Mouse (Mus musculus): ENCODE measurements around the gene Rdx. TPM values are rescaled to one million over a fixed set of nuclear protein-coding genes. Genes with fewer than 3 reads are reported as not detected.

Gene Rdx
- polyA plus RNA-seq, 1 experiment: 17.9 TPM

DNA sequence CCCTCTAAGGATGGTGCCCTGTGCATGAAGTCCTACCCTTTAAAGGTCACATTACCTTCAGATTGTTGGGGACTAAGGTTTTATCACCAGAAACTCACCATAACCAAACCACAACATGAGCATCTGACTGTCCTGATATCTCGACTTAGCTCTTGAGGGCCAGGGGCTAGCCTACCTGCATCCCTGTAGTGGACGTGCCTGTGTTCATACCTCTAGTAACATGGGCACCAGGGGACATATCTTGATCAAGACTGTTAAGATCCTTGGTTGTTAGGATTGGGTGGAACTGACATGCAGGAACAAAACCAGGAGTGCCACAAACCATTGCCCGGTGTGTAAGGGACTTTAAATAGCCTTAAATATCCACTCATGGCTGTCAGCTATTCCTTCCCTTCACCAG, 60.2 kb downstream of the Rdx start:
- H3K27me3 ChIP-seq (ENCODE audit: control insufficient read depth, insufficient read depth, low read length): no peaks in the 10 kb centered on the region
- no peaks in the 10 kb centered on the region for H3K36me3 ChIP-seq (ENCODE audit: control insufficient read depth, insufficient read depth, low read length)
- TF ChIP-seq POLR2A (IDR thresholded peaks at IDR 0.05; ENCODE audit: control insufficient read depth, low read depth, low read length): no peak
- no peak for TF ChIP-seq CTCF (IDR thresholded peaks at IDR 0.05; ENCODE audit: control insufficient read depth, insufficient read depth, insufficient replicate concordance, low read depth, low read length)
- H3K27ac ChIP-seq (ENCODE audit: control insufficient read depth, insufficient read depth, low read depth, low read length): no peak overlapping the region
- H3K4me3 ChIP-seq (ENCODE audit: control insufficient read depth, low read depth, low read length): no peak overlapping the region
- no peaks in the 10 kb centered on the region for H3K4me1 ChIP-seq (ENCODE audit: control insufficient read depth, insufficient read depth, low read length)

DNA sequence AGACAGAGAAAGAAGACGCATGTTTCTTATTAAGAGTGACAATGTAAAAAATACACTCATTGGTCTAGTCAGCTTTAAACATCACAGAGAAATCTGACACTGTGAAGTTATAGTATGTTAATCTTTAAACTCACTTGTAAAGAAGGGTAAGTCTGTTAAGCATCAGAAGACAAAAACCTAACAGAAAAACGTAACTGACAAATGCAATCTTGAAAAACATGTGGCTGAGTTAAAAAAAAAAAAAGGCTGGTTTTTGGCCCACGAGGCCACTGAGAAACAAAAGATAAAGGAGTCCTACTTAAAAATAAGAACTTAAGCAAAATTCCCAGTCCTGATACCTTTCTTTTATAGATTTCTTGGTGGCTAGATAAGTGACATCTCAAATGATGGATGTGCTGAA, 63.8 kb downstream of the Rdx start:
- Histone ChIP-seq H3K36me3 (ENCODE audit: control insufficient read depth, insufficient read depth, low read length) (no peaks in the 10 kb centered on the region), H3K4me3 (ENCODE audit: control insufficient read depth, low read depth, low read length) (no peak overlapping the region), H3K27me3 (ENCODE audit: control insufficient read depth, insufficient read depth, low read length) (no peaks in the 10 kb centered on the region), H3K27ac (ENCODE audit: control insufficient read depth, insufficient read depth, low read depth, low read length) (no peak overlapping the region), H3K4me1 (ENCODE audit: control insufficient read depth, insufficient read depth, low read length) (no peaks in the 10 kb centered on the region; the same call in 1 of the 2 replicates)
- TF ChIP-seq POLR2A (IDR thresholded peaks at IDR 0.05; ENCODE audit: control insufficient read depth, low read depth, low read length) (no peak), CTCF (IDR thresholded peaks at IDR 0.05; ENCODE audit: control insufficient read depth, insufficient read depth, insufficient replicate concordance, low read depth, low read length) (no peak)

DNA sequence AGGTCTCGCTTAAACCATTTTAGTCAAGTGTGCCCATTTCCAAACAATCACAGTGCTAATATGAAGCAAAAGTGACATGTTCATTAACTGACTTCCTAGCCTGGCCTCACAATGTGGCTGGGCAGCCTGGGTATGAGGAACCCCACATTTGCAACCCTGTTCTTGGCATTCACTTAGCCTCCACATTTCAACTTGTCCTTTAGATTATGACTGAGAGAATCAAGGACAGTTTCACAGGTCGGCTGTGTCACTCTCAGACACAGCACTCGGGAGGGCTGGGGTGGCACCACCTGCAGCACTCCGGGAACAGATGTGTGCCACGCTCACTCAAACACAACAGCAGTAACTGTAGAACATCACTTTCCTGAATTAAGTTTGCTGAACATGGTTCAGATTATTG, 66.1 kb downstream of the Rdx start:
- peaks cover 3% of the 10 kb centered on the region; the same call in 1 of the 2 replicates for H3K4me1 ChIP-seq (ENCODE audit: control insufficient read depth, insufficient read depth, low read length)
- no peaks in the 10 kb centered on the region for H3K27me3 ChIP-seq (ENCODE audit: control insufficient read depth, insufficient read depth, low read length)
- H3K36me3 ChIP-seq (ENCODE audit: control insufficient read depth, insufficient read depth, low read length): no peaks in the 10 kb centered on the region
- no peak for TF ChIP-seq POLR2A (IDR thresholded peaks at IDR 0.05; ENCODE audit: control insufficient read depth, low read depth, low read length)
- H3K27ac ChIP-seq (ENCODE audit: control insufficient read depth, insufficient read depth, low read depth, low read length): no peak overlapping the region
- H3K4me3 ChIP-seq (ENCODE audit: control insufficient read depth, low read depth, low read length): no peak overlapping the region

DNA sequence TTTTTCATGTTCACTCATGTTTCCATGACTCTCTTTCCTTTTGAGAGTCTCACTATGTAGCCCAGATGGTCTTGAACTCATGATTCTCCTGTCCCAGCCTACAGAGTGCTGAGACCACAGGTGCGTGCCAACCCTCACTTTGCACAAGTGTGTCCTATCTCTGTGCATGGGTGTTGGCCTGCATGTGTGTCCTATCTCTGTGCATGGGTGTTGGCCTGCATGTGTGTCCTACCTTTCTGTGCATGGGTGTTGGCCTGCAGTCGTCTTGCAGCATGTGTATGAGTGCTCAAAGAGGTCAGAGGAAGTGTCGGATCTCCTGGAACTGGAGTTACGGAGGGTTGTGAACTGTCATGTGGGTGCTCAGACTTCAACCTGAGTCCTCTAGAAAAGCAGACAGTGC, 72.2 kb downstream of the Rdx start:
- H3K27me3 ChIP-seq (ENCODE audit: control insufficient read depth, insufficient read depth, low read length): no peaks in the 10 kb centered on the region
- no peak for TF ChIP-seq POLR2A (IDR thresholded peaks at IDR 0.05; ENCODE audit: control insufficient read depth, low read depth, low read length)
- no peak for TF ChIP-seq CTCF (IDR thresholded peaks at IDR 0.05; ENCODE audit: control insufficient read depth, insufficient read depth, insufficient replicate concordance, low read depth, low read length)
- H3K4me1 ChIP-seq (ENCODE audit: control insufficient read depth, insufficient read depth, low read length): peaks cover 3% of the 10 kb centered on the region; the same call in 1 of the 2 replicates
- H3K4me3 ChIP-seq (ENCODE audit: control insufficient read depth, low read depth, low read length): no peak overlapping the region
- H3K36me3 ChIP-seq (ENCODE audit: control insufficient read depth, insufficient read depth, low read length): no peaks in the 10 kb centered on the region; the same call in 1 of the 2 replicates
- H3K27ac ChIP-seq (ENCODE audit: control insufficient read depth, insufficient read depth, low read depth, low read length): no peak overlapping the region

DNA sequence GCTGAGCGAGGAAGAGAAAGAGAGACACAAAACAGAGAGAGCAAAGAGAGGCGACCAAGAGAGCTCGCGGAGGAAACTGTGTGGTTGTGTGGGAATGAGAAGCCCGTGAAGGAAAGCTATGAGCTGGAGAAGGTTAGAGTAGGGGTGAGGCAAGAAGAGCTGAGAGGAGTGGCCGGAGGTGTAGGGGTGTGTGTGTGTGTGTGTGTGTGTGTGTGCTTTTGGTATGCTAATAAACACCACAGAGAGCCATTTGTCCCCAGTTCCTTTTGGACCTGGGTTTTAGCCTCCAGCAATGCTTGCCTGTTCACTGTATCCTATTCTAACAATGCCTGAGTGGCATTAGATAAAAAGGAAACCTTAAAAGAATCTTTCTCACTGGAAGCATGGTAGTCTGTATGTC, 78.3 kb downstream of the Rdx start:
- TF ChIP-seq POLR2A (IDR thresholded peaks at IDR 0.05; ENCODE audit: control insufficient read depth, low read depth, low read length): no peak
- no peak for TF ChIP-seq CTCF (IDR thresholded peaks at IDR 0.05; ENCODE audit: control insufficient read depth, insufficient read depth, insufficient replicate concordance, low read depth, low read length)
- Histone ChIP-seq H3K4me3 (ENCODE audit: control insufficient read depth, low read depth, low read length) (no peak overlapping the region), H3K36me3 (ENCODE audit: control insufficient read depth, insufficient read depth, low read length) (no peaks in the 10 kb centered on the region; the same call in 1 of the 2 replicates), H3K27ac (ENCODE audit: control insufficient read depth, insufficient read depth, low read depth, low read length) (no peak overlapping the region), H3K27me3 (ENCODE audit: control insufficient read depth, insufficient read depth, low read length) (no peaks in the 10 kb centered on the region), H3K4me1 (ENCODE audit: control insufficient read depth, insufficient read depth, low read length) (no peaks in the 10 kb centered on the region)

DNA sequence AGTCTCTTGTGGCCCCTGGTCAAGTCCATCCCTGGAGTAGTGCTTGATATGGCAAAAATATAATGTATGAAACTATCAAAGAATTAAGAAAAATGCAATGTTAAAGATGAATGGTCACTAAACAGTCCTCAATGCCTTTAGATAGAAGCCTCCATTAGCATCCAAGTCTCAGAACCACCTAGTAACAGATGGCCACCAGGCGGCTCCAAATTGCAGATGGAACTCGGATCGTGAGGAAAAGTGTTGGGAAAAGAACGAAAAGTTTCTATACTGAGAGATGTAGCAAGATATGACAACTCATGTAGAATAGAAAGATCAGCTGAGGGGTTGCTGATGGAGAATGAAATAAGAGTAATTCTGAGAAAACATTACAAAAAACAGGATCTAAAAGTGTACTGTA, 83.4 kb downstream of the Rdx start:
- TF ChIP-seq POLR2A (IDR thresholded peaks at IDR 0.05; ENCODE audit: control insufficient read depth, low read depth, low read length): no peak
- no peak for TF ChIP-seq CTCF (IDR thresholded peaks at IDR 0.05; ENCODE audit: control insufficient read depth, insufficient read depth, insufficient replicate concordance, low read depth, low read length)
- no peak overlapping the region for H3K4me3 ChIP-seq (ENCODE audit: control insufficient read depth, low read depth, low read length)
- no peaks in the 10 kb centered on the region for H3K27me3 ChIP-seq (ENCODE audit: control insufficient read depth, insufficient read depth, low read length)
- H3K4me1 ChIP-seq (ENCODE audit: control insufficient read depth, insufficient read depth, low read length): no peaks in the 10 kb centered on the region
- H3K36me3 ChIP-seq (ENCODE audit: control insufficient read depth, insufficient read depth, low read length): no peaks in the 10 kb centered on the region
- H3K27ac ChIP-seq (ENCODE audit: control insufficient read depth, insufficient read depth, low read depth, low read length): no peak overlapping the region

DNA sequence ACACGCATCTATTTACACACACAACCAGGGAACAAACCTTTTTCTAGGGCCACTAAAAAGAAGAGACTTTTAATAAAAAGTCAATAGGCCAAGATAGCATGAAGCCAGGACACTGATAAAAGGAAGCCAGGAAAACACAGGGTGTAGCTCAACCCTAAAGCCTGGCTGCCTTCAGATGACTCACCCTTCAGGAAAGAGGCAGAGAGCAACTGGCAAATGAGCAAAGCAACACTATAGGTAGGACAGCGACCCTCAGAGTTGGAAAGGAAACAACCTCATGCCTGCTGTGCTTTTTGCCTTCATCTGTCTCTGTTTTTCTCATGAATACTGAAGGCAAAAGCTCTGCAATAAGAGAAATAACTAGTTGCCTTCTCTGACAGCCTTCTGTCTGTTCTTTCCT, 85.8 kb downstream of the Rdx start:
- Histone ChIP-seq H3K36me3 (ENCODE audit: control insufficient read depth, insufficient read depth, low read length) (no peaks in the 10 kb centered on the region), H3K27me3 (ENCODE audit: control insufficient read depth, insufficient read depth, low read length) (no peaks in the 10 kb centered on the region), H3K4me3 (ENCODE audit: control insufficient read depth, low read depth, low read length) (no peak overlapping the region), H3K27ac (ENCODE audit: control insufficient read depth, insufficient read depth, low read depth, low read length) (no peak overlapping the region), H3K4me1 (ENCODE audit: control insufficient read depth, insufficient read depth, low read length) (no peaks in the 10 kb centered on the region)
- no peak for TF ChIP-seq POLR2A (IDR thresholded peaks at IDR 0.05; ENCODE audit: control insufficient read depth, low read depth, low read length)
- no peak for TF ChIP-seq CTCF (IDR thresholded peaks at IDR 0.05; ENCODE audit: control insufficient read depth, insufficient read depth, insufficient replicate concordance, low read depth, low read length)

Other genes starting within 250 kb of the Rdx start
- 57.4 and 58.6 TPM in 2 replicates for gene Fdx1, start 83.6 kb upstream of the Rdx start, polyA plus RNA-seq (2012; rRNA removed)
- 1.7 and 2.1 TPM in 2 replicates for gene Zc3h12c, start 121.4 kb downstream of the Rdx start, polyA plus RNA-seq (2012; rRNA removed)